ENCODE assay signal across 25 mouse cellular contexts in the genomic region with DNA sequence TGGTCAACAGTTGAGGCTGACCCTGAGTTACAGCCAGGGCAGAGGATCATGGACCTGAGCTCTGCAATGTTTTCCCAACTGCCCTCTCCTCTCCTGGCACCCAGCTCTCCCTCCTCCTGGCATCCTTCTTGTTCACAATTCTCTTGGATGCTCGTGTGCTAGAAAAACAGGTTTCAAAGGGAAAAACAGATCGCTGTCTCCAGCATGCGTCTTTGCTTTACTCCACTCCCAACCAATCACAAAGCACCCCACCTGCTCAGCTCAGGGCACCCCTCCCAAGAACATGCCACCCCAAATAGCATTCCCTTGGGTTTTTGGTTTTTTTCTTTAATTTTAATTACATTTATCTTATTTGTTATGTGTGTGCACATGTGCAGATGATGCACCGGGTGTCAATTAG.
DNase-seq lines count a peak whose midpoint lies in the region; ATAC-seq and TF ChIP-seq lines count a peak whose summit lies in the region.
"Had no signal": no experiment of that assay in that cellular context is flagged by ENCODE, and none has a peak within 500 bp of the region (broad histone marks: within the 10 kb centered on the region; RNA-seq: fewer than 3 reads in every experiment).

No protein-coding gene starts in this region.

- no peak overlapping the region for H3K4me3 ChIP-seq in forebrain, embryonic 16.5 days (replicated peaks; ENCODE audit: low read length)
- no peak overlapping the region for H3K4me3 ChIP-seq in forebrain, embryonic 10.5 days
- H3K4me3 ChIP-seq in layer of hippocampus, adult 2 months: no peak overlapping the region
- no peak overlapping the region for H3K4me3 ChIP-seq in limb, embryonic 10.5 days
- H3K4me3 ChIP-seq: embryonic facial prominence, embryonic 10.5 days; embryonic facial prominence, embryonic 13.5 days; erythroblast, embryonic 14.5 days; gastrocnemius, adult 2 months; hindbrain, embryonic 12.5 days; hindbrain, embryonic 15.5 days had no signal

- peaks cover 11% of the 10 kb centered on the region; the same call in 1 of the 2 replicates for H3K4me1 ChIP-seq in forebrain, embryonic 16.5 days (replicated peaks; ENCODE audit: control insufficient read depth, insufficient read depth, low read length)
- H3K4me1 ChIP-seq in forebrain, embryonic 10.5 days: peaks cover 13% of the 10 kb centered on the region
- peaks cover 12% of the 10 kb centered on the region; the same call in 1 of the 2 replicates for H3K4me1 ChIP-seq in limb, embryonic 10.5 days
- H3K4me1 ChIP-seq: hindbrain, embryonic 15.5 days had no signal

- no peak overlapping the region for H3K9ac ChIP-seq in forebrain, embryonic 16.5 days (replicated peaks; ENCODE audit: low read depth, low read length)
- H3K9ac ChIP-seq: embryonic facial prominence, embryonic 13.5 days; hindbrain, embryonic 15.5 days had no signal

- TF ChIP-seq CTCF in layer of hippocampus, adult 2 months (conservative IDR thresholded peaks at IDR 0.05): no peak

- no peak for DNase-seq in forebrain, embryonic 10.5 days (ENCODE audit: extremely low spot score, low spot score)
- DNase-seq in layer of hippocampus, adult 2 months (ENCODE audit: low spot score in 2 of 2): no peak
- DNase-seq in layer of hippocampus, adult 11-12 months (ENCODE audit: low spot score): no peak
- no peak for DNase-seq in limb, embryonic 10.5 days (ENCODE audit: low spot score)
- DNase-seq in adrenal gland, postnatal 4 days (ENCODE audit: low spot score in 2 of 2): no peak
- DNase-seq: adrenal gland, postnatal 10 days; adrenal gland, postnatal 36 days; B cell, adult 2 months; cerebellum, adult 11 months; cerebellum, adult 2 months; cerebellum, adult 9-11 months; cerebellum, postnatal 25 days; gastrocnemius, adult 2 months; gastrocnemius, postnatal 14 days; heart, adult 11 months had no signal

- H3K36me3 ChIP-seq in forebrain, embryonic 16.5 days (ENCODE audit: control insufficient read depth, insufficient read depth): no peaks in the 10 kb centered on the region
- H3K36me3 ChIP-seq in forebrain, embryonic 10.5 days (replicated peaks): 0 out of 2 replicates have a peak, but pooled peaks cover 4% of the 10 kb centered on the region
- peaks cover 18% of the 10 kb centered on the region for H3K36me3 ChIP-seq in limb, embryonic 10.5 days
- H3K36me3 ChIP-seq: embryonic facial prominence, embryonic 13.5 days; G1E; hindbrain, embryonic 12.5 days; hindbrain, embryonic 15.5 days had no signal

- H3K9me3 ChIP-seq in forebrain, embryonic 16.5 days (ENCODE audit: control insufficient read depth, low read length): no peaks in the 10 kb centered on the region
- no peaks in the 10 kb centered on the region for H3K9me3 ChIP-seq in forebrain, embryonic 10.5 days
- no peaks in the 10 kb centered on the region for H3K9me3 ChIP-seq in limb, embryonic 10.5 days (replicated peaks)
- H3K9me3 ChIP-seq: embryonic facial prominence, embryonic 10.5 days; embryonic facial prominence, embryonic 13.5 days; G1E; hindbrain, embryonic 12.5 days; hindbrain, embryonic 15.5 days had no signal

- WGBS in forebrain, embryonic 16.5 days: 63% methylated on average over 4 of the region's 4 CpGs
- WGBS in forebrain, embryonic 10.5 days: 80% methylated on average over 4 of the region's 4 CpGs
- 74% methylated on average over 4 of the region's 4 CpGs for WGBS in limb, embryonic 10.5 days

- H3K27ac ChIP-seq in forebrain, embryonic 16.5 days (ENCODE audit: low read length): 0 out of 2 replicates have a peak overlapping the region, but pooled peaks have one; percentile 23
- no peak overlapping the region for H3K27ac ChIP-seq in forebrain, embryonic 10.5 days
- H3K27ac ChIP-seq in layer of hippocampus, adult 2 months: peak overlapping the region; percentile 87
- peak overlapping the region; percentile 16; the same call in 1 of the 2 replicates for H3K27ac ChIP-seq in limb, embryonic 10.5 days
- H3K27ac ChIP-seq: embryonic facial prominence, embryonic 10.5 days; embryonic facial prominence, embryonic 13.5 days; gastrocnemius, adult 2 months; hindbrain, embryonic 12.5 days; hindbrain, embryonic 15.5 days had no signal

- no peak for ATAC-seq in forebrain, embryonic 16.5 days
- ATAC-seq: intestine, postnatal 0 days; Patski had no signal

- H3K4me2 ChIP-seq in forebrain, embryonic 16.5 days (ENCODE audit: low read length): no peak overlapping the region
- H3K4me2 ChIP-seq: embryonic facial prominence, embryonic 13.5 days; heart, embryonic 11.5 days; hindbrain, embryonic 12.5 days; hindbrain, embryonic 15.5 days had no signal

- no peaks in the 10 kb centered on the region for H3K27me3 ChIP-seq in forebrain, embryonic 16.5 days (replicated peaks; ENCODE audit: control insufficient read depth, insufficient read depth, low read length)
- H3K27me3 ChIP-seq in forebrain, embryonic 10.5 days (ENCODE audit: poor library complexity, severe bottlenecking): no peaks in the 10 kb centered on the region
- no peaks in the 10 kb centered on the region for H3K27me3 ChIP-seq in limb, embryonic 10.5 days (ENCODE audit: low read depth, poor library complexity, severe bottlenecking)
- H3K27me3 ChIP-seq: embryonic facial prominence, embryonic 13.5 days; hindbrain, embryonic 12.5 days; hindbrain, embryonic 15.5 days; Patski had no signal
